In genomic region chr1:75345036-75345935, GRCm38 (mm10) we compare ENCODE assay signal across 8 mouse cellular contexts. TPM values are rescaled to one million over a fixed set of nuclear protein-coding genes. Genes with fewer than 3 reads are reported as not detected.
DNase-seq lines count a peak whose midpoint lies in the region; ATAC-seq and TF ChIP-seq lines count a peak whose summit lies in the region.

No protein-coding gene starts in this region.

- H3K4me3 ChIP-seq in liver, embryonic 11.5 days (ENCODE audit: low read depth, low read length): no peak overlapping the region
- no peak overlapping the region for H3K4me3 ChIP-seq in liver, embryonic 12.5 days
- no peak overlapping the region for H3K4me3 ChIP-seq in heart, embryonic 14.5 days (ENCODE audit: control insufficient read depth in 1 of 2, insufficient read depth in 1 of 2, low read depth in 1 of 2, low read length in 2 of 2)
- H3K4me3 ChIP-seq in myocyte: peak overlapping the region; percentile 7

- H3K4me1 ChIP-seq in liver, embryonic 11.5 days (replicated peaks; ENCODE audit: control insufficient read depth, insufficient read depth, low read length): peaks cover 7% of the 10 kb centered on the region; the same call in 1 of the 2 replicates
- peaks cover 12% of the 10 kb centered on the region; the same call in 1 of the 2 replicates for H3K4me1 ChIP-seq in liver, embryonic 12.5 days
- peaks cover 50 to 63% of the 10 kb centered on the region in 2 experiments for H3K4me1 ChIP-seq in heart, embryonic 14.5 days (ENCODE audit: control insufficient read depth in 2 of 2, insufficient read depth in 2 of 2, low read length in 2 of 2)

- no peaks in the 10 kb centered on the region for H3K79me2 ChIP-seq in myocyte (ENCODE audit: control insufficient read depth, insufficient read depth)

- H3K27me3 ChIP-seq in liver, embryonic 11.5 days (replicated peaks; ENCODE audit: control insufficient read depth, insufficient read depth, low read length): peaks cover 28% of the 10 kb centered on the region
- peaks cover 67% of the 10 kb centered on the region for H3K27me3 ChIP-seq in liver, embryonic 12.5 days (replicated peaks)
- H3K27me3 ChIP-seq in heart, embryonic 14.5 days (ENCODE audit: control insufficient read depth, insufficient read depth, low read length): no peaks in the 10 kb centered on the region
- H3K27me3 ChIP-seq in myocyte (ENCODE audit: control insufficient read depth, insufficient read depth, insufficient read length): no peaks in the 10 kb centered on the region

- H3K9me3 ChIP-seq in liver, embryonic 11.5 days (ENCODE audit: control insufficient read depth, low read length): no peaks in the 10 kb centered on the region
- H3K9me3 ChIP-seq in liver, embryonic 12.5 days (replicated peaks): no peaks in the 10 kb centered on the region
- no peaks in the 10 kb centered on the region for H3K9me3 ChIP-seq in heart, embryonic 14.5 days (ENCODE audit: control insufficient read depth, low read length)

- ATAC-seq in liver, embryonic 11.5 days (replicated peaks; ENCODE audit: low FRiP score): no peak
- no peak for ATAC-seq in liver, embryonic 12.5 days
- ATAC-seq in heart, embryonic 14.5 days (ENCODE audit: insufficient number of reproducible peaks, insufficient read depth, low FRiP score, low read depth): no peak

- 36% methylated on average over 20 of the region's 20 CpGs for WGBS in liver, embryonic 11.5 days
- WGBS in liver, embryonic 12.5 days (ENCODE audit: insufficient replicate concordance): 31% methylated on average over 20 of the region's 20 CpGs
- WGBS in heart, embryonic 14.5 days: 25% methylated on average over 20 of the region's 20 CpGs

- DNase-seq in liver, embryonic 11.5 days (ENCODE audit: low spot score): no peak
- peak; percentile 42 for DNase-seq in embryo, embryonic 11 days
- no peak for DNase-seq in frontal cortex, postnatal 10 days (ENCODE audit: low spot score in 2 of 2)
- no peak for DNase-seq in urinary bladder, postnatal 25 days (ENCODE audit: low spot score)
- DNase-seq in layer of hippocampus, postnatal 14 days (ENCODE audit: low spot score in 2 of 2): no peak

- no peaks in the 10 kb centered on the region for H3K36me3 ChIP-seq in liver, embryonic 11.5 days (ENCODE audit: control insufficient read depth, insufficient read depth, low read length)
- H3K36me3 ChIP-seq in liver, embryonic 12.5 days: no peaks in the 10 kb centered on the region
- H3K36me3 ChIP-seq in heart, embryonic 14.5 days (ENCODE audit: control insufficient read depth, insufficient read depth, low read length): no peaks in the 10 kb centered on the region
- H3K36me3 ChIP-seq in myocyte (ENCODE audit: control insufficient read depth, insufficient read depth): no peaks in the 10 kb centered on the region

- H3K27ac ChIP-seq in liver, embryonic 11.5 days (ENCODE audit: low read depth, low read length): peak overlapping the region; percentile 28; the same call in 1 of the 2 replicates
- no peak overlapping the region for H3K27ac ChIP-seq in liver, embryonic 12.5 days
- peak overlapping the region; percentile 33 to 90 for H3K27ac ChIP-seq in heart, embryonic 14.5 days (replicated peaks in 1 of 2; ENCODE audit: control insufficient read depth in 1 of 2, insufficient read depth in 1 of 2, low read depth in 2 of 2, low read length in 2 of 2)

- peak; percentile 48 for TF ChIP-seq POLR2A in myocyte (IDR thresholded peaks at IDR 0.05; ENCODE audit: insufficient read length, low read depth)

- no peak overlapping the region for H3K9ac ChIP-seq in liver, embryonic 11.5 days (ENCODE audit: low read depth, low read length)
- no peak overlapping the region for H3K9ac ChIP-seq in liver, embryonic 12.5 days
- H3K9ac ChIP-seq in heart, embryonic 14.5 days (ENCODE audit: low read length): peak overlapping the region; percentile 45; the same call in 1 of the 2 replicates

- no peak overlapping the region for H3ac ChIP-seq in myocyte (ENCODE audit: control insufficient read depth, insufficient read length)

- H3K4me2 ChIP-seq in liver, embryonic 11.5 days: no peak overlapping the region
- no peak overlapping the region for H3K4me2 ChIP-seq in liver, embryonic 12.5 days
- peak overlapping the region; percentile 40 for H3K4me2 ChIP-seq in heart, embryonic 14.5 days (ENCODE audit: low read length)
- peak overlapping the region; percentile 83 for H3K4me2 ChIP-seq in myocyte (ENCODE audit: low read depth)

TF ChIP-seq in myocyte, 11 proteins besides CTCF, POLR2A, EP300 and RAD21:
- TF ChIP-seq MYOG (IDR thresholded peaks at IDR 0.05; ENCODE audit: control insufficient read depth in 1 of 3, insufficient read depth in 1 of 3, insufficient read length in 2 of 3, low read depth in 2 of 3): peak in 1 of 3 experiments; percentile 28
- TF ChIP-seq REST (IDR thresholded peaks at IDR 0.05; ENCODE audit: insufficient read depth, insufficient read length): no peak
- TF ChIP-seq MYOD1 (IDR thresholded peaks at IDR 0.05; ENCODE audit: control insufficient read depth in 1 of 3, insufficient read length in 2 of 3, low read depth in 2 of 3): peak in 1 of 3 experiments; percentile 36
- peak; percentile 66 for TF ChIP-seq POLR2AphosphoS2 (IDR thresholded peaks at IDR 0.05; ENCODE audit: insufficient read length, low read depth)

RNA-seq across cellular contexts. Expression of gene Des, which starts 14.8 kb away (rescaled TPM):
- polyA plus RNA-seq in liver, embryonic 11.5 days (2014; fragmentation: Nextera tagmentation; extraction: Ambion mirVana): 13.3 and 14.5 TPM in 2 replicates
- 6.9 and 7.4 TPM in 2 replicates for polyA plus RNA-seq in liver, embryonic 12.5 days (2016; fragmentation: Nextera tagmentation; extraction: Ambion mirVana)
- polyA plus RNA-seq in heart, embryonic 14.5 days (2014; fragmentation: Nextera tagmentation; extraction: Ambion mirVana): 351 and 377 TPM in 2 replicates
- polyA plus RNA-seq in myocyte (2012; fragmentation: generic; extraction: Trizol): 2,193 TPM
- total RNA-seq in layer of hippocampus, postnatal 14 days (2021): 1 to 10 TPM; 1.6 to 1.8 TPM

RNA-seq across cellular contexts. Expression of gene Dnpep, which starts 27.5 kb away (rescaled TPM):
- 83.7 and 98.7 TPM in 2 replicates for polyA plus RNA-seq in liver, embryonic 11.5 days (2014; fragmentation: Nextera tagmentation; extraction: Ambion mirVana)
- polyA plus RNA-seq in liver, embryonic 12.5 days (2016; fragmentation: Nextera tagmentation; extraction: Ambion mirVana): 66.3 and 67.4 TPM in 2 replicates
- 122 and 128 TPM in 2 replicates for polyA plus RNA-seq in heart, embryonic 14.5 days (2014; fragmentation: Nextera tagmentation; extraction: Ambion mirVana)
- polyA plus RNA-seq in myocyte (2012; fragmentation: generic; extraction: Trizol): 170 TPM
- 10 to 100 TPM; 50.4 to 55.2 TPM for total RNA-seq in layer of hippocampus, postnatal 14 days (2021)

RNA-seq across cellular contexts. Expression of gene Speg, which starts 29.8 kb away (rescaled TPM):
- polyA plus RNA-seq in liver, embryonic 11.5 days (2014; fragmentation: Nextera tagmentation; extraction: Ambion mirVana): 24.8 and 32.3 TPM in 2 replicates
- polyA plus RNA-seq in liver, embryonic 12.5 days (2016; fragmentation: Nextera tagmentation; extraction: Ambion mirVana): 11.4 and 14.3 TPM in 2 replicates
- 52.4 and 53.4 TPM in 2 replicates for polyA plus RNA-seq in heart, embryonic 14.5 days (2014; fragmentation: Nextera tagmentation; extraction: Ambion mirVana)
- 42.3 TPM for polyA plus RNA-seq in myocyte (2012; fragmentation: generic; extraction: Trizol)
- 100 to 1,000 TPM; 184 TPM for total RNA-seq in layer of hippocampus, postnatal 14 days (2021)

Comparison
In these comparisons a context has a peak if more than half of its experiments do, and no peak if none do; other contexts are left out.
1. H3K4me2 ChIP-seq: peak in heart, embryonic 14.5 days (single experiment) and myocyte (single experiment); none in liver, embryonic 11.5 days (single experiment) and liver, embryonic 12.5 days (single experiment).
2. RNA of gene Des, which starts 14.8 kb away (polyA plus RNA-seq): 2,193 TPM in myocyte (single experiment) and 351 to 377 TPM in heart, embryonic 14.5 days; 13.3 to 14.5 TPM in liver, embryonic 11.5 days and 6.9 to 7.4 TPM in liver, embryonic 12.5 days; every median in the first group is over 10 times any median in the second.